Mouse (Mus musculus): Measurements from ENCODE around the gene 4933402J07Rik. TPM values are rescaled to one million over a fixed set of nuclear protein-coding genes. Genes with fewer than 3 reads are reported as not detected.

The 4933402J07Rik gene
- polyA plus RNA-seq (2014; fragmentation: Illumina TruSeq; extraction: RNeasy Lipid Tissue Mini Kit (QIAGEN cat#74804); ENCODE audit: insufficient read depth, low read depth, low replicate concordance), result not detected

GRCm38 (mm10) chr8:87563553-87563952, at the start of gene 4933402J07Rik:
Gene 4933402J07Rik (plus strand): TSS chr8:87563853.

Other genes starting within 250 kb of the 4933402J07Rik start
- gene Cbln1, start 91.2 kb upstream of the 4933402J07Rik start, polyA plus RNA-seq (2014; fragmentation: Illumina TruSeq; extraction: RNeasy Lipid Tissue Mini Kit (QIAGEN cat#74804); ENCODE audit: insufficient read depth, low read depth, low replicate concordance), result not detected